Mouse (Mus musculus): ENCODE measurements around the gene Tmem247. TPM values are rescaled to one million over a fixed set of nuclear protein-coding genes. Genes with fewer than 3 reads are reported as not detected.

The Tmem247 gene
- 0.19 TPM in 1 of 2 replicates, not detected in the other for polyA plus RNA-seq (2012; rRNA removed)

- no peaks in the 10 kb centered on the region for H3K36me3 ChIP-seq (ENCODE audit: control insufficient read depth, insufficient read depth, low read length)
- H3K27ac ChIP-seq (ENCODE audit: control insufficient read depth, insufficient read depth, low read length), result no peak within 1 kb of the TSS
- 83% methylated on average over 10 of the region's 10 CpGs for WGBS
- no peaks in the 10 kb centered on the region for H3K27me3 ChIP-seq (ENCODE audit: control insufficient read depth, insufficient read depth, low read length)
- DNase-seq, result no peak
- no peak within 1 kb of the TSS for H3K4me3 ChIP-seq (ENCODE audit: control insufficient read depth, insufficient read depth, low read length)
- no peak for TF ChIP-seq CTCF (IDR thresholded peaks at IDR 0.05; ENCODE audit: borderline replicate concordance, control insufficient read depth, extremely low read depth, insufficient read depth, low read length, poor library complexity)
- TF ChIP-seq POLR2A (IDR thresholded peaks at IDR 0.05; ENCODE audit: control insufficient read depth, extremely low read depth, insufficient read depth, low read length, poor library complexity), result no peak
- no peaks in the 10 kb centered on the region for H3K4me1 ChIP-seq (replicated peaks; ENCODE audit: control insufficient read depth, insufficient read depth, low read length)
Measured at GRCm38 (mm10) chr17:86917048-86917447, at the start of gene Tmem247. Gene Tmem247, plus strand, starts transcription at chr17:86917348.

- no peak overlapping the region for H3K27ac ChIP-seq (ENCODE audit: control insufficient read depth, insufficient read depth, low read length)
- no peak overlapping the region for H3K4me3 ChIP-seq (ENCODE audit: control insufficient read depth, insufficient read depth, low read length)
- H3K4me1 ChIP-seq (replicated peaks; ENCODE audit: control insufficient read depth, insufficient read depth, low read length), result peaks cover 4% of the 10 kb centered on the region
- WGBS, result 98% methylated on average over 8 of the region's 8 CpGs
- no peak for DNase-seq
- H3K36me3 ChIP-seq (ENCODE audit: control insufficient read depth, insufficient read depth, low read length), result no peaks in the 10 kb centered on the region
- H3K27me3 ChIP-seq (ENCODE audit: control insufficient read depth, insufficient read depth, low read length), result no peaks in the 10 kb centered on the region
- no peak for TF ChIP-seq CTCF (IDR thresholded peaks at IDR 0.05; ENCODE audit: borderline replicate concordance, control insufficient read depth, extremely low read depth, insufficient read depth, low read length, poor library complexity)
- TF ChIP-seq POLR2A (IDR thresholded peaks at IDR 0.05; ENCODE audit: control insufficient read depth, extremely low read depth, insufficient read depth, low read length, poor library complexity), result no peak
Measured at GRCm38 (mm10) chr17:86870586-86870985, 46.6 kb upstream of the Tmem247 start.

DNA sequence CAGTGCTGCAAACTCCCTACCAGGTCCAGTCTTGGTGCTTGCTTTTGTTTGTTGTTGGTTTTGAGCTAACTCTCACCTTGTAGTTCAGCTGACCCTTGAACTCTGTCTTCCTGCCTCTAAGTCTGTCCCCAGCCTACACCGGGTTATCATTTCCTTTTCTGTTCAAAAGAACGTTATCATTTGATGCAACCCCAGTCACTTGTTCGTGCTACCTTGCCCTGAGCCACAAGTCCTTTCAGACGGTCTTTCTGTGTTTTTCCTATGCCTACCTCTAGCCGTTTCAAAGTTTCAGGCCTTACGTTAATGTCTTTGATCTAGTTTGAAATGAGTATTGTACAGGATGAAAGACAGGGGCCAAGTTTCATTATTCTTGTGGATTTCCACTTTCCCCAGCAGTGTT lies 44.5 kb upstream of the Tmem247 start:
- no peaks in the 10 kb centered on the region for H3K27me3 ChIP-seq (ENCODE audit: control insufficient read depth, insufficient read depth, low read length)
- no peak overlapping the region for H3K4me3 ChIP-seq (ENCODE audit: control insufficient read depth, insufficient read depth, low read length)
- WGBS, result 12% methylated on average over 6 of the region's 6 CpGs
- peaks cover 7% of the 10 kb centered on the region for H3K4me1 ChIP-seq (replicated peaks; ENCODE audit: control insufficient read depth, insufficient read depth, low read length)
- H3K36me3 ChIP-seq (ENCODE audit: control insufficient read depth, insufficient read depth, low read length), result no peaks in the 10 kb centered on the region
- H3K27ac ChIP-seq (ENCODE audit: control insufficient read depth, insufficient read depth, low read length), result no peak overlapping the region
- peak; percentile 4 for DNase-seq
- TF ChIP-seq POLR2A (IDR thresholded peaks at IDR 0.05; ENCODE audit: control insufficient read depth, extremely low read depth, insufficient read depth, low read length, poor library complexity), result no peak
- TF ChIP-seq CTCF (IDR thresholded peaks at IDR 0.05; ENCODE audit: borderline replicate concordance, control insufficient read depth, extremely low read depth, insufficient read depth, low read length, poor library complexity), result no peak

DNA sequence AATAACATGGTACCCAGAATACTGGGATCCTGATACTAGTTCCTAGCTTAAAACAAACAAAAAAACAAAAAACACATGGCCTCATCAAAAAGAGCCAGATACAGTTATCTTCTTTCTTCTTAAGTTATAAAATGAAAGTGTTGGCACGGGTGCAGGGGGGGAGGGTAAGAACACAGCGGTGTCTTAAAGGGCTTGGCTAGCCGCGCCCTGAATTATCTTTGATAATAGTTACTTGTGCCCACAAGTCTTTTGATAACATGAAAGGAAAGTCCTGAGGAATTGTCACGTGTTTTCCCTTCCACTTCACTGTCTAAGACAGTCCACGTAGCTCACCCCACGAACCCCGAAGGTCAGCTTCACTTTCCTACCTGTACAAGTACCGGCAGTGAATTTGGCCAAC lies 40.2 kb upstream of the Tmem247 start:
- TF ChIP-seq POLR2A (IDR thresholded peaks at IDR 0.05; ENCODE audit: control insufficient read depth, extremely low read depth, insufficient read depth, low read length, poor library complexity), result no peak
- TF ChIP-seq CTCF (IDR thresholded peaks at IDR 0.05; ENCODE audit: borderline replicate concordance, control insufficient read depth, extremely low read depth, insufficient read depth, low read length, poor library complexity), result no peak
- WGBS, result 73% methylated on average over 9 of the region's 9 CpGs

GRCm38 (mm10) chr17:86877747-86878146 lies 39.4 kb upstream of the Tmem247 start:
- peaks cover 18% of the 10 kb centered on the region for H3K4me1 ChIP-seq (replicated peaks; ENCODE audit: control insufficient read depth, insufficient read depth, low read length)
- no peak overlapping the region for H3K4me3 ChIP-seq (ENCODE audit: control insufficient read depth, insufficient read depth, low read length)
- WGBS, result 87% methylated on average over 2 of the region's 2 CpGs
- TF ChIP-seq CTCF (IDR thresholded peaks at IDR 0.05; ENCODE audit: borderline replicate concordance, control insufficient read depth, extremely low read depth, insufficient read depth, low read length, poor library complexity), result no peak
- TF ChIP-seq POLR2A (IDR thresholded peaks at IDR 0.05; ENCODE audit: control insufficient read depth, extremely low read depth, insufficient read depth, low read length, poor library complexity), result no peak
- DNase-seq, result no peak
- no peaks in the 10 kb centered on the region for H3K27me3 ChIP-seq (ENCODE audit: control insufficient read depth, insufficient read depth, low read length)
- H3K36me3 ChIP-seq (ENCODE audit: control insufficient read depth, insufficient read depth, low read length), result no peaks in the 10 kb centered on the region
- no peak overlapping the region for H3K27ac ChIP-seq (ENCODE audit: control insufficient read depth, insufficient read depth, low read length)

More for the DNA sequence above, 40.2 kb upstream of the Tmem247 start:
- Histone ChIP-seq H3K27me3 (ENCODE audit: control insufficient read depth, insufficient read depth, low read length) (no peaks in the 10 kb centered on the region), H3K36me3 (ENCODE audit: control insufficient read depth, insufficient read depth, low read length) (no peaks in the 10 kb centered on the region), H3K27ac (ENCODE audit: control insufficient read depth, insufficient read depth, low read length) (no peak overlapping the region), H3K4me1 (replicated peaks; ENCODE audit: control insufficient read depth, insufficient read depth, low read length) (peaks cover 22% of the 10 kb centered on the region), H3K4me3 (ENCODE audit: control insufficient read depth, insufficient read depth, low read length) (no peak overlapping the region)
- DNase-seq, result no peak

DNA sequence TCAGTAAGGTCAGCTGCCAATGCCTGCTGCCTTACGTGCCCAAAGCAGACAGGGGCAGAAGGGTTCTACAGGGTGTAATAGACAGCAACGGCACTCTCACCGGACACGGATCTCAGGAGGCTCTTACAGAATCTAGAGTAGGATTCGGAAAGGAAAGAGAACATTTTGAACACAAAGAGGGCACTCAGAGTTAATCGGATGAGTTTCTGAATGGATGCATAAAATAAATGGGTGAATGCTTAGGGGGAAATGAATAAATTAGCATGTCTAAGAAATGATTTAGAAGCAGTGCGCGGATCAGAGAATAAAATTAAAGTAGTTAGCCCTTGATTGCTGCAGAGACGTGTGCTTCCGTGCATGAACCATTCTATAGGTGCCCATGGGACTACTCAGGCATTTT lies 37.1 kb upstream of the Tmem247 start:
- peaks cover 18% of the 10 kb centered on the region for H3K4me1 ChIP-seq (replicated peaks; ENCODE audit: control insufficient read depth, insufficient read depth, low read length)
- WGBS, result 87% methylated on average over 10 of the region's 10 CpGs
- no peak overlapping the region for H3K4me3 ChIP-seq (ENCODE audit: control insufficient read depth, insufficient read depth, low read length)
- no peaks in the 10 kb centered on the region for H3K27me3 ChIP-seq (ENCODE audit: control insufficient read depth, insufficient read depth, low read length)
- no peak for DNase-seq
- TF ChIP-seq POLR2A (IDR thresholded peaks at IDR 0.05; ENCODE audit: control insufficient read depth, extremely low read depth, insufficient read depth, low read length, poor library complexity) (no peak), CTCF (IDR thresholded peaks at IDR 0.05; ENCODE audit: borderline replicate concordance, control insufficient read depth, extremely low read depth, insufficient read depth, low read length, poor library complexity) (no peak)
- H3K27ac ChIP-seq (ENCODE audit: control insufficient read depth, insufficient read depth, low read length), result no peak overlapping the region
- H3K36me3 ChIP-seq (ENCODE audit: control insufficient read depth, insufficient read depth, low read length), result no peaks in the 10 kb centered on the region

GRCm38 (mm10) chr17:86880461-86881044 lies 36.6 kb upstream of the Tmem247 start:
- Histone ChIP-seq H3K36me3 (ENCODE audit: control insufficient read depth, insufficient read depth, low read length) (no peaks in the 10 kb centered on the region), H3K4me1 (replicated peaks; ENCODE audit: control insufficient read depth, insufficient read depth, low read length) (peaks cover 18% of the 10 kb centered on the region), H3K27ac (ENCODE audit: control insufficient read depth, insufficient read depth, low read length) (no peak overlapping the region; the same call in 1 of the 2 replicates), H3K27me3 (ENCODE audit: control insufficient read depth, insufficient read depth, low read length) (no peaks in the 10 kb centered on the region), H3K4me3 (ENCODE audit: control insufficient read depth, insufficient read depth, low read length) (no peak overlapping the region)
- WGBS, result 10% methylated on average over 4 of the region's 4 CpGs
- TF ChIP-seq CTCF (IDR thresholded peaks at IDR 0.05; ENCODE audit: borderline replicate concordance, control insufficient read depth, extremely low read depth, insufficient read depth, low read length, poor library complexity) (no peak), POLR2A (IDR thresholded peaks at IDR 0.05; ENCODE audit: control insufficient read depth, extremely low read depth, insufficient read depth, low read length, poor library complexity) (no peak)
- peak; percentile 14 for DNase-seq
